Mouse (Mus musculus): ENCODE data around the gene Zbtb38. TPM values are rescaled to one million over a fixed set of nuclear protein-coding genes. Genes with fewer than 3 reads are reported as not detected.
"Not testable (repeated sequence)": the region's sequence is repeated elsewhere in the genome, so short reads cannot be mapped to it uniquely, and the experiment has no call there.

Gene Zbtb38
- total RNA-seq, 2 experiments from 2014 or later = 42.8 to 43.1 TPM

DNA sequence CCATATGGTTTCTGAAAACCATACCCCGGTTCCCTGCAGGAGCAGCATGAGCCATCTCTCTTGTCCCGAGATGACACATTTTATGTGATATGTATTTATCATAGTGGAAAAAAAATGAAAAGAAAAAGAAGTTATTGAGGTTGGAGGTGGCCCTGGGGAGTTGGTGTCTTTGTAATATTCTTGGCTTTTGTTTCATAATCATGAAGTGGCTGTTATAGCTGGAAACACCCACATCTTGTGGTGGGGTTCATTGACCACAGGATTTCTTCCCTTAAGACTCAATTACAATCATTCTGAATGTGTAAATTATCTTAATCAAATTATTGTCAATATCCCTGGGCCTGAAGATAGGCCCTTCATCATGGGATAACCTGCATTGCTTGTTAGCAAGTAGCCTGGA, 107.8 kb downstream of the Zbtb38 start:
- DNase-seq (ENCODE audit: low spot score in 2 of 2) = no peak

DNA sequence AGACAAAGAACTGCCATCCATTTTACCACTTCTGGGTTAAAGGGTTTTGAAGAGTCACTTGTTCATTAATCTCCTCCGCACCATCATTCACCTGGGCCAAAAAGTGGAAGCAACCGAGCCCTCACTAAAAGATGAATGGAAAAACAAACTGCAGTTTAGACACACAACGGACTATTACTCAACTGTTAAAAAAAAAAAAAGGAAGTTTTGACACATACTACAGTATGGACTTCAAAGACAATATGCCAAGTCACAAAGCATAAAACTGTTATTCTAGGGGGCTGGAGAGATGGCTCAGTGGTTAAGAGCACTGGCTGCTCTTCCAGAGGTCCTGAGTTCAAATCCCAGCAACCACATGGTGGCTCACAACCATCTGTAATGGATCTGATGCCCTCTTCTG, 108.6 kb downstream of the Zbtb38 start:
- DNase-seq (ENCODE audit: low spot score in 2 of 2) = not testable (repeated sequence)

DNA sequence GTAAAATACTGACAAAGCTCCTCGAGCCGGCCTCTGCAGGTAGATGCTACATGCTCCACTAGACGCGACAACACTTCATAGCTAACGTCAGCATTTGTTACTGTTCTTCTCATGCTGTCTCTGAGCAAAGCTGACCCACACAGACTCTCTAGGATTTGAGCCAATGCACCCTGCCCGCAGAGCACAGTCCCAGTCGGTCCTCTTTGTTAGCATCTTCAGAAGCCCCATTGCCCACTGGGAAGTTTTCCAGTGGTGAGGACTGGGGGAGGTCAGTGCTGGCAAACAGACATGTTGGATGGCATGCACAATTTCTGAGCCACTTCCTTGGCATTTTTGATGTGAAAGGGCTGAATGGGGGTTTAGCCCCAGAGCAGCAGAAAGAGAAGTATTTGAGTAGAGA, 113.2 kb downstream of the Zbtb38 start:
- DNase-seq (ENCODE audit: low spot score in 2 of 2) = no peak

DNA sequence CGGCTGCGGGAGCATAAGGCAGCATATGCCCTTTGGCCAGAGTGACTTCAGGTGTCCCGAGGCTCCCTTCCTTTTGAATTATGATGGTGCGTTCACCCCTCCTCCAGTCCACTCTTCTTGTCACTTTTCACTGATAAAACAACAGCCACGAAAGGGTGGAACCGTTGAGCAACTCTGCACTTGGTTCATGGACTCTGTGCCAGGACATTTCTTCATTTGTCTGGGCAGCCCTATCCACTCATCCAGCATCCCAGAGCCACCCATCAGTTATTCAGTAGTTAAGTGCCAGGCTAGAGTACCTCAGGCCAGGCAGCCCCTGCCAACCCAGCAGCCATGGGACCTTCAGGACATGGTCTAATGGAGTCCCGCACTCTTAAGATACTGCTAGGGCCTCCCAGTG, 114.1 kb downstream of the Zbtb38 start:
- no peak for DNase-seq (ENCODE audit: low spot score in 2 of 2)

DNA sequence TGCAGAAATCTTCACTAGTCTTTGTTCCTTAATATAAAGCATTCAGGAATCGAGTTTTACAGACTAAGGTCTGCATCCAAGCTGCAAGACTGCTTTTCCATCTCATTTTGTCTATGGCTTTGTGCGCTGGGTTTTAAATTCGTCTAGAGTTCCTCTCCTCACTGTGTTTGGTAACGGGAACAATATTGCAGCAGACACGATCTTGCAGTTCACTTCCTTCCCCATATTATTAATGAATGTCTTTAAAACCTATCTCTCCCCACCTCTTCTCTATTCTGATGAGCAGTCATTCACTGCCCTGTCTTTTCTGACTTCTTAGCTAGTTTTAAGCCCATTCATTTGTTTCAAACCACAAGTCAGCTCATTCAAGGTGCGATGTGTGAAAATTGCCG, 115.5 kb downstream of the Zbtb38 start:
- DNase-seq (ENCODE audit: low spot score in 2 of 2) = no peak

DNA sequence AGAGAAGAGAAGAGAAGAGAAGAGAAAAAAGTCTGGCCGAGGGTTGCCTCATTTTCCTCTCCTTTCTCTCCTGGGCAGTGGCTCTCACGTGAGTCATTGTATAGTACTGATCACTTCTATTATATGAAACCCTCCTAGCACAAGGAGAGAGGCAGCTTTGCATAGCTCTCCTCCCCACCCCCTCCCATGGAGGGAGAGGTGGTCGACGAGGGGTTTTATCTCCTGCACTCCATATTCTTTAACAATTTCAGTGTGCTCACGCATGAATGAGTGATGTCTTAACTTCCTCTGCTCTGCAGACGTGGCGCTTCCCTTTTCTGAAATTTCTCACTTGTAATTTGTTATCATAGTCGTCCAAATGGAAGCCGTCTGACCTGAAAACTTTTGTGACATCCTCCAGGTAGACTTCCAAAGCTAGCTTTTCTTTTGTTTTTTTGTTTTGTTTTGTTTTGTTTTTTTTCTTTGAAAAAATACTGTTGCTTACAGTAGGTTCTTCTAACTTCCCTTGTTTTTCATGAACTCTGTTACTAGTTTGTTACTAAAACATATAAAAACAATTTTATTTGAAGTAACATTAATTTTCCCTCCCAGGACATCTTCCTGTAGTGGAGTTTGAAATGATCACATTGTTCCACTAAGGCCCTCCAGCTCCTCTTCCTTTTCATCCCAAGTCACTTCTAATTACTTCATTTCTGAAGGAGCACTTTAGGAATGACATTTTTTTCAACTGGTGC, 116.0 kb downstream of the Zbtb38 start:
- DNase-seq (ENCODE audit: low spot score in 2 of 2) = no peak

DNA sequence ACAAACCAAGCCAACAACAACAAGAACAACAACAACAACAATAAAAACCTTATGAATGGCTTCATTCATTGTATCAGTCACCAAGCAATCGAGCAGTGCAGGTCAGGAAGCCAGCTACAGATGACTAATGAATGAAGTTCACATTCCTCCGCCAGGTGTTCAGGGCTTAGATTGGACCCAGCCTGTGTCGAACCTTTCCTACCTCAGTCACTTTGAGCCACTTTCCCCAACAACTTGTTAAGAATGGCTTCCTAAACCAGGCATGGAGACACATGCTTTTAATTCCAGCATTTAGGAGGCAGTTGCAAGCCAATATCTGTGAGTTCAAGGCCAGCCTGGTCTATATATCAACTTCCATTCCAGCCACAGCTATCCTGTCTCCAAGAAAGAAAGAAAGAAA, 116.7 kb downstream of the Zbtb38 start:
- DNase-seq (ENCODE audit: low spot score in 2 of 2) = no peak

DNA sequence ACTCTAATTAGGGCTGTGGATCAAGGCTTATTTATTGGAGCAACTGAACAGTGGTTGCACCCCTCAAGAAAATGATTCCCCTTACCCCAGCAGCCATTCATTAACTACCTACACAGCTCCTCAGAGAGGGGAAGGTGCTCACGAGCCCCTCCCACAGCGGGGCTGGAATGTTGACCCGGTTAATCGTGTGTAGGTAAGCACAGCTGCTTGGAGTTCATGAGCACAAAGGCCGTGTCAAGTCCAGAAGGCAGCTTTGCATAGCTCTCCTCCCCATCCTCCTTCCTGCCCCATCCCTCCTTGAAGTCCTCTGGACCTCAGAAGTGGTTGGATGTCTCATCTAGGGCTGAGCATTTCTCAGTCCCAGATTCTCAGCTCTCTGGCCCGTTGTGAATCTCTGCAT, 117.5 kb downstream of the Zbtb38 start:
- no peak for DNase-seq (ENCODE audit: low spot score in 2 of 2)

DNA sequence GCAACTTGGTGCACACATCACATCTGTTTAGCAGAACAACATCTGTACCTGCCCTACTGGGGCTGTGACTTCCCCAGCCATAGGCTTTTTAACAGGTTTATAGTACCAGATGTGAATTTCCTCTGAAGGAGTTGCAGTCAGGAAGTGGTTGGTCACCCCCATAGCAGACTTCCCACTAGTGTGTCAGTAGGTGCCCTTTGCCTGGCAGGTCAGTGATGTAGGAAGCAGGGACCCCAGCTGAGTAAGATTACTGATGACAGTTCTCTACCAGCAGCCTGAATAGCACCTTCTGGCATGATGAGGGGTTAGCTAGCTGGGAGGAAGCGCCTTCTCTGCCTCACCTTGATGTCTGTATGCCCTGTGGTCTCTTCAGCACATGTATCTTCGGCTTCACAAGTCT, 118.9 kb downstream of the Zbtb38 start:
- DNase-seq (ENCODE audit: low spot score in 2 of 2) = no peak

Other genes starting within 250 kb of the Zbtb38 start
- gene Gm28729, start 227.6 kb downstream of the Zbtb38 start, total RNA-seq (2021) = not detected
- 10 to 100 TPM; 17.5 to 21.2 TPM for gene Rasa2, start 121.2 kb downstream of the Zbtb38 start, total RNA-seq (2021)
- gene Pxylp1, start 139.8 kb upstream of the Zbtb38 start, total RNA-seq (2021) = 10 to 100 TPM; 17.1 to 20.7 TPM

Measured in adrenal gland, postnatal 4 days (tissue).